Mouse (Mus musculus): ENCODE results near the gene Tex30. TPM values are rescaled to one million over a fixed set of nuclear protein-coding genes. Genes with fewer than 3 reads are reported as not detected.
A peak's percentile ranks its signal among the peaks of the same experiment; 100 is the strongest.

The Tex30 gene
- polyA plus RNA-seq (2012; fragmentation: generic; extraction: Trizol): 6.5 TPM

DNA sequence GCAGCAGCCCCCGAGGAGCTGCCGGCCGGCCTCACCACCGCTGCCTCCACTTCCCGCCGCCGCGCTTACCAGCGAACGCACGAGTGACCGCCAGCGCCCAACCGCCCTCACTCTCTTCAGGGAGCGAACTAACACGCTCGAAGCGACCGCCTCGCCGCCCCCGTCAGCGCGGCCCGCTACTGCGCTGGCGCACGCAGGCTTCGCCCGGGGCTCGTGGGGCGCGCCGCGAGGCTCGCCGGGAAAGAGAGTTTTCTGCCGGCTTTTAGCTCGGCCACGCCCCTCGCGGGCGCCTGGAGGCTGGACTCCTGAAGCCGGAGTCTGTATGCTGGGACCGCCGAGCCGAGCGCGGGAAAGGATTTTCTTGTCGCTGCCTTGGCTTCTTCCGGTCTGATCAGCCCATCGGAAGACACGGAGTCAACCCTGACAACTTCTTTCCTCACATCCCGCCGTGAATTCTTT is at the start of gene Tex30:
TSS of gene Tex30 (minus strand) at position 183 of the 459 bp plus-strand sequence.
- Histone ChIP-seq H3K4me2 (ENCODE audit: low read depth) (peak within 1 kb of the TSS; percentile 82), H3K27me3 (ENCODE audit: control insufficient read depth, insufficient read depth, insufficient read length) (no peaks in the 10 kb centered on the region), H3ac (ENCODE audit: control insufficient read depth, insufficient read length) (peak within 1 kb of the TSS; percentile 57), H3K36me3 (ENCODE audit: control insufficient read depth, insufficient read depth) (peaks cover 20% of the 10 kb centered on the region), H3K4me3 (peak within 1 kb of the TSS; percentile 53), H3K79me2 (ENCODE audit: control insufficient read depth, insufficient read depth) (peaks cover 22% of the 10 kb centered on the region)
- no peak for TF ChIP-seq MYOD1 (IDR thresholded peaks at IDR 0.05; ENCODE audit: control insufficient read depth in 1 of 3, insufficient read length in 2 of 3, low read depth in 2 of 3)
- TF ChIP-seq POLR2AphosphoS2 (IDR thresholded peaks at IDR 0.05; ENCODE audit: insufficient read length, low read depth): peak; percentile 69
- no peak for TF ChIP-seq CEBPB (IDR thresholded peaks at IDR 0.05; ENCODE audit: insufficient read depth, poor library complexity, severe bottlenecking)
- TF ChIP-seq SRF (IDR thresholded peaks at IDR 0.05; ENCODE audit: control insufficient read depth, insufficient read length, low read depth): no peak
- TF ChIP-seq E2F4 (IDR thresholded peaks at IDR 0.05; ENCODE audit: insufficient read depth): peak; percentile 82
- no peak for TF ChIP-seq MAX (IDR thresholded peaks at IDR 0.05; ENCODE audit: low read depth)
- TF ChIP-seq USF1 (IDR thresholded peaks at IDR 0.05; ENCODE audit: low read depth): no peak
- peak; percentile 93 for TF ChIP-seq POLR2A (IDR thresholded peaks at IDR 0.05; ENCODE audit: insufficient read length, low read depth)
- no peak for TF ChIP-seq TCF12 (IDR thresholded peaks at IDR 0.05; ENCODE audit: insufficient read depth, poor library complexity, severe bottlenecking)
- TF ChIP-seq TCF3 (IDR thresholded peaks at IDR 0.05; ENCODE audit: insufficient read length, low read depth): no peak
- TF ChIP-seq REST (IDR thresholded peaks at IDR 0.05; ENCODE audit: insufficient read depth, insufficient read length): peak; percentile 48
- no peak for TF ChIP-seq MYOG (IDR thresholded peaks at IDR 0.05; ENCODE audit: control insufficient read depth in 1 of 3, insufficient read depth in 1 of 3, insufficient read length in 2 of 3, low read depth in 2 of 3)

DNA sequence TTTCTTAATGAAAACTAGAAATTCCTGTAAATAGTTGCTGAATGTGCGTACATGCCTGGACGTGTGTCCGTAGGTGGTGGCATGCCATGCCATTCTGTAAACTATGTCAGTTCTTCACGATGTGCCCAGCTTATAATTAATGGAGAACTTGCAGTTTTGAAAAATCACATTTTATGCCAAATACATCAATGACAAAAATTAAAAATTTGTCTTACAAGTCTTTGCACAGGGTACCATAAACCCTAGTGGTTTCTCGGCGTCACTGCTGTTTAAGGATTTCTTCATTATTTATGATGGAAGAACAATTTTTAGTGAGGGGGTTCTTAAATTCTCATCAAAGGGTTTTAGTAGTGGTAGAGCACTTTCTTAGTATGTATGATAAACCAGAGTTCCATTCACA is 46.5 kb upstream of the Tex30 start:
- H3K79me2 ChIP-seq (ENCODE audit: control insufficient read depth, insufficient read depth): peaks cover 9% of the 10 kb centered on the region
- H3K4me3 ChIP-seq: peak overlapping the region; percentile 67
- TF ChIP-seq MAX (IDR thresholded peaks at IDR 0.05; ENCODE audit: low read depth) (no peak), TCF3 (IDR thresholded peaks at IDR 0.05; ENCODE audit: insufficient read length, low read depth) (no peak), USF1 (IDR thresholded peaks at IDR 0.05; ENCODE audit: low read depth) (no peak), REST (IDR thresholded peaks at IDR 0.05; ENCODE audit: insufficient read depth, insufficient read length) (no peak), MYOG (IDR thresholded peaks at IDR 0.05; ENCODE audit: control insufficient read depth in 1 of 3, insufficient read depth in 1 of 3, insufficient read length in 2 of 3, low read depth in 2 of 3) (no peak), POLR2AphosphoS2 (IDR thresholded peaks at IDR 0.05; ENCODE audit: insufficient read length, low read depth) (no peak), SRF (IDR thresholded peaks at IDR 0.05; ENCODE audit: control insufficient read depth, insufficient read length, low read depth) (no peak), MYOD1 (IDR thresholded peaks at IDR 0.05; ENCODE audit: control insufficient read depth in 1 of 3, insufficient read length in 2 of 3, low read depth in 2 of 3) (no peak), E2F4 (IDR thresholded peaks at IDR 0.05; ENCODE audit: insufficient read depth) (no peak), TCF12 (IDR thresholded peaks at IDR 0.05; ENCODE audit: insufficient read depth, poor library complexity, severe bottlenecking) (no peak), CEBPB (IDR thresholded peaks at IDR 0.05; ENCODE audit: insufficient read depth, poor library complexity, severe bottlenecking) (no peak), POLR2A (IDR thresholded peaks at IDR 0.05; ENCODE audit: insufficient read length, low read depth) (no peak)

DNA sequence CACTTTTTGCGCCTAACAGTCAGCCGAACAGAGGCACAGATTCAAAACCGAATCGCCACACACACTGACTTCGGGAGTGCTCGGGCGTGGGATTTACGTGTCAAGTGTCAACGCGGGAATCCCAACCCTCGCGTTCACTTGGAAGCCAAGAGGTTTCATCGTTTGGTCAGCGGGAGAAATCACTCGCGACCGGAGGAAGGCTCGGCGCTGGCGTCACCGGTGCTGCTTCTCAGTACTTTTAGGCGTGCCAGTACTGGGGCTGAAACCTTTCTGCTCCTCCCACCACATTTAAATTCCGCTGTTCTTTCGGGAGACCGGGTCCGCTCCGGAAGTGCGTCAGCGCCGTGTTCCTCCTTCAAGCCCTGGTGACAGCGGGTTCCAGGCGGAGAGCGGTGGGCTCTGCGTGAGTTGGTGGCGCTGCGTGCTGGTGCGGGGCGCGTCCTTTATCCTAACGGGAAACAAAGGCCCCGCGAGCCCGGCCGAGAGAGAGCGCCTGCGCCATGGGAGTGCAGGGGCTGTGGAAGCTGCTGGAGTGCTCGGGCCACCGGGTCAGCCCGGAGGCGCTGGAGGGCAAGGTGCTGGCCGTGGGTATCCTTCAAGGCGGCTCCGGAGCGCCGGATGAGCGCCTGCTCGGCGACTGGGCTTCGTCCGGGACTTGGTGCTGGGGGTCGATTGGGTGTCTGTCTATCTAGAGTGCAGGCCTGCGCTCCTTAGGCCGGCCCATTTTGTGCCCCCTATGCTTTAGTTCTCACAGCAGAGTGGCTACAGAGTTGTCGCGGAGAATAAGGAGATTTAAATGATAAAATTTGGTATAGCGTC is 45.5 kb upstream of the Tex30 start, which contains the start of gene Ercc5:
TSS of gene Ercc5 (plus strand) at position 182 of the 819 bp plus-strand sequence.
- Histone ChIP-seq H3K36me3 (ENCODE audit: control insufficient read depth, insufficient read depth) (peaks cover 7% of the 10 kb centered on the region), H3K27me3 (ENCODE audit: control insufficient read depth, insufficient read depth, insufficient read length) (no peaks in the 10 kb centered on the region), H3K4me3 (peak within 1 kb of the TSS; percentile 67), H3ac (ENCODE audit: control insufficient read depth, insufficient read length) (peak within 1 kb of the TSS; percentile 61), H3K4me2 (ENCODE audit: low read depth) (peak within 1 kb of the TSS; percentile 98), H3K79me2 (ENCODE audit: control insufficient read depth, insufficient read depth) (peaks cover 9% of the 10 kb centered on the region)
- peak; percentile 86 for TF ChIP-seq POLR2AphosphoS2 (IDR thresholded peaks at IDR 0.05; ENCODE audit: insufficient read length, low read depth)
- peak in 1 of 3 experiments; percentile 3 for TF ChIP-seq MYOG (IDR thresholded peaks at IDR 0.05; ENCODE audit: control insufficient read depth in 1 of 3, insufficient read depth in 1 of 3, insufficient read length in 2 of 3, low read depth in 2 of 3)
- TF ChIP-seq E2F4 (IDR thresholded peaks at IDR 0.05; ENCODE audit: insufficient read depth): peak; percentile 5
- no peak for TF ChIP-seq SRF (IDR thresholded peaks at IDR 0.05; ENCODE audit: control insufficient read depth, insufficient read length, low read depth)
- TF ChIP-seq MAX (IDR thresholded peaks at IDR 0.05; ENCODE audit: low read depth): no peak
- no peak for TF ChIP-seq MYOD1 (IDR thresholded peaks at IDR 0.05; ENCODE audit: control insufficient read depth in 1 of 3, insufficient read length in 2 of 3, low read depth in 2 of 3)
- TF ChIP-seq USF1 (IDR thresholded peaks at IDR 0.05; ENCODE audit: low read depth): no peak
- TF ChIP-seq TCF3 (IDR thresholded peaks at IDR 0.05; ENCODE audit: insufficient read length, low read depth): no peak
- TF ChIP-seq CEBPB (IDR thresholded peaks at IDR 0.05; ENCODE audit: insufficient read depth, poor library complexity, severe bottlenecking): no peak
- TF ChIP-seq TCF12 (IDR thresholded peaks at IDR 0.05; ENCODE audit: insufficient read depth, poor library complexity, severe bottlenecking): no peak
- no peak for TF ChIP-seq REST (IDR thresholded peaks at IDR 0.05; ENCODE audit: insufficient read depth, insufficient read length)
- TF ChIP-seq POLR2A (IDR thresholded peaks at IDR 0.05; ENCODE audit: insufficient read length, low read depth): peak; percentile 90

More for the DNA sequence above, 46.5 kb upstream of the Tex30 start:
- Histone ChIP-seq H3ac (ENCODE audit: control insufficient read depth, insufficient read length) (peak overlapping the region; percentile 61), H3K36me3 (ENCODE audit: control insufficient read depth, insufficient read depth) (peaks cover 3% of the 10 kb centered on the region), H3K4me2 (ENCODE audit: low read depth) (peak overlapping the region; percentile 98), H3K27me3 (ENCODE audit: control insufficient read depth, insufficient read depth, insufficient read length) (no peaks in the 10 kb centered on the region)

DNA sequence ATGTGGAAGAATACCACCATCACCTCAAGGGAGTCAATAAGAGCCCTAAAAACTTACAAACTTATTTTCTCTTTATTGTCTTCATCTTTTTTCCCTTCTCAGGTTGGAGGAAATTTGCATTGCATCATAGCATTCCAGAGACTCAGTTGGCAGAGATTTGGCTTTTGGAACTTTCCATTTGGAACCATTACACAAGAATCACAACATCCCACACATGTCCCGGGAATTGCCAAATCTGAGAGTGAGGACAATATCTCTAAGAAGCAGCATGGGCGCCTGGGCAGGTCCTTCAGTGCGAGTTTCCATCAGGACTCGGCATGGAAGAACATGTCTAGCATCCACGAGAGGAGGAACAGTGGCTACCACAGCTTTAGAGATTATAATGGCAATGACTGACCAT is 40.5 kb upstream of the Tex30 start:
- peaks cover 24% of the 10 kb centered on the region for H3K36me3 ChIP-seq (ENCODE audit: control insufficient read depth, insufficient read depth)
- no peaks in the 10 kb centered on the region for H3K27me3 ChIP-seq (ENCODE audit: control insufficient read depth, insufficient read depth, insufficient read length)
- no peaks in the 10 kb centered on the region for H3K79me2 ChIP-seq (ENCODE audit: control insufficient read depth, insufficient read depth)
- H3K4me3 ChIP-seq: no peak overlapping the region
- TF ChIP-seq MYOD1 (IDR thresholded peaks at IDR 0.05; ENCODE audit: control insufficient read depth in 1 of 3, insufficient read length in 2 of 3, low read depth in 2 of 3) (no peak), USF1 (IDR thresholded peaks at IDR 0.05; ENCODE audit: low read depth) (no peak), MAX (IDR thresholded peaks at IDR 0.05; ENCODE audit: low read depth) (no peak), CEBPB (IDR thresholded peaks at IDR 0.05; ENCODE audit: insufficient read depth, poor library complexity, severe bottlenecking) (no peak), POLR2AphosphoS2 (IDR thresholded peaks at IDR 0.05; ENCODE audit: insufficient read length, low read depth) (no peak), TCF12 (IDR thresholded peaks at IDR 0.05; ENCODE audit: insufficient read depth, poor library complexity, severe bottlenecking) (no peak), REST (IDR thresholded peaks at IDR 0.05; ENCODE audit: insufficient read depth, insufficient read length) (no peak), E2F4 (IDR thresholded peaks at IDR 0.05; ENCODE audit: insufficient read depth) (no peak), MYOG (IDR thresholded peaks at IDR 0.05; ENCODE audit: control insufficient read depth in 1 of 3, insufficient read depth in 1 of 3, insufficient read length in 2 of 3, low read depth in 2 of 3) (no peak), TCF3 (IDR thresholded peaks at IDR 0.05; ENCODE audit: insufficient read length, low read depth) (no peak), POLR2A (IDR thresholded peaks at IDR 0.05; ENCODE audit: insufficient read length, low read depth) (no peak), SRF (IDR thresholded peaks at IDR 0.05; ENCODE audit: control insufficient read depth, insufficient read length, low read depth) (no peak)
- no peak overlapping the region for H3K4me2 ChIP-seq (ENCODE audit: low read depth)
- H3ac ChIP-seq (ENCODE audit: control insufficient read depth, insufficient read length): no peak overlapping the region

All from myocyte (in vitro differentiated cells).